Mouse (Mus musculus) heart, adult 8-10 months (tissue): Measurements from ENCODE around the gene Elob. TPM values are rescaled to one million over a fixed set of nuclear protein-coding genes. Genes with fewer than 3 reads are reported as not detected.

Experiments
- DNase-seq: peaks from one replicate; pipeline ENCODE4 v3.0.0; 2022; ENCODE audit warnings: low spot score
- total RNA-seq, 4 experiments: library from RNA; stranded (reverse); gene quantifications; 2 replicates each; pipeline ENCODE4 v1.2.4; 2022

Elob gene
- total RNA-seq = 100 to 1,000 TPM; 321 to 411 (median 362) TPM

DNA sequence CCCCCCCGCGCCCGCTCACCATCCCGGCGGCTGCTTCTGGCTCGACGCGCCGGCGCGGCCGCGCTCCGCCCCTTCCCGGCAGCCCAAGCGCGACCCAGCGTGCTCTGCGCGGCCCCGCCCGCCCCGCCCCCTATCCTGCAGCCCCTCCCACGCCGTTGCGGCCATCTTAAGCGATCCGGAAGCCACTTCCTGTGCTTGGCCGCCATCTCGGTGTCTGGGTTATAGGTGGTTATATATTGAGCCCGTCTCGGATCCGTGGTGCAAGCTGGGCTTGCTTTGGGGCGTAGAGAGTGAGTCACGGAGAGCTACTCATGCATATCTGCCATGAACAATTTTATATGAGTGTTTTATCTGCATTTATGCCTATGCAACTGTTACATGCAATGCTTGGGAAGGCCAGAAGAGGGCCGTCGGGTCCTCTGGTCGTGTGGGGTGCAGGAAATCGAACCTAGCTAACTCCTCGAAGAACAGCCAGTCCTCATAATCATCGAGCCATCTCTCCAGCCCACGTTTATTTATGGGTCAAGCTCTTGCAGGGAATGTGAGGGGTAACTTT, at the start of gene Elob:
TSS of gene Elob (minus strand) at position 73 of the 556 bp plus-strand sequence.
- peak; percentile 85 for DNase-seq

DNA sequence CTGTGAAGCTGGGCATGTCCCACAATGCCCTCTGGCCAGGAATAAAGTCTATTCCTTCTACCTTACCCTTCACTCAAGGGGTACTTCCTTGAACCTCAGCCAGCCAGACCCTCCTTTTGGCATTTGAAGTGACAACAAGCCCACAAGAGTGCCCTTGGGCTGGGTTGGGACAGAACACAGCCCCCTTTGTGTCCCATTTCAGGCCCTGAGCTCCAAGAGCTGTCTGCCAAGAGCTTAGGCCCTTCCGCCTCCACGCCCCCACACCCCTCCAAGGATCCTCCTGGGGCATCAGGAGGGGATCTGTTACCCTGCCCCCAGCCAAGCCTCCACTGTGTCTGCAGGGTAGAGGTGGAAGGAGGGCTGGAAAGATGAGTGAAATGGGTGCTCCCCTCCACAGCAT, 48.2 kb upstream of the Elob start:
- no peak for DNase-seq

DNA sequence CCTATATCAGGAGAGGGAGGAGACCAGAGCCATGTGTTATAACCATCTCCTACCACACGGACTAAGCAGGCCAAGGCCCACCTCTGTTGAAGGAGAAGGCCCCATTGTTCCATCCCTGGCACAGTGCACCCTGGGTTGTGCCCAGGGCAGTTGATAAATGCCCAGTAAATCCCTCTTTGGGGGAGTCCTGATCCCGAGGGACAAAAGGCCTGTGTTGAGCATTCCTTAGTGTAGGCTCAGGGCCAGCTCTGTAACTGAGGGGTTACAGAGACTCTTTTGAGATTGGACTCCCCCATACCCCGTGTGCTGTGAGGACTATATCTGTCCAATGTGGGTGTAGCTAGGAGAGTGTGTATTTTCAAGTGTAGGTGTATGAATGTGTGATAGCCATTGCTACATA, 47.8 kb upstream of the Elob start:
- DNase-seq = no peak

- DNase-seq = peak; percentile 40
Measured at GRCm38 (mm10) chr17:23873884-23874856, 45.2 kb upstream of the Elob start.

GRCm38 (mm10) chr17:23868513-23868912, 39.6 kb upstream of the Elob start:
- no peak for DNase-seq

DNA sequence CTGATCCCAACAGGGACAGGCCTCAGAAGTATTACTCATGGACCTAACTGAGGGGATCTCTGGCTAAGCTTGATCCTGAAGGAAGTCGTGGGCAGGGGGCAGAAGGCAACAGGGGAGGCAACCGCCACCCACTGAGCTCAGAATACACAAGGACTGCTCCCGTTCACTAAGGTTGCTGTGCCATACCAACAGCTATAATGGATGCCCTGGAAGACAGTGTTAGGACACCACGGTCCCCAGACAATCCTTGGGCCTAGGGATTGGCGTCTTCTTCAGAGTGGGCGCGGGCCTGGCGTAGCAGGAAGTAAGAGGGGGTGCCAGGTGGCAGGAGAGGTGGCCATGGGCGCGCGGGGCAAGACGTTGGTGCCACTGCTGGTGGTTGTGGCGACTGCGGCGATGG, 38.8 kb upstream of the Elob start, which contains the start of gene Prss21:
TSS of gene Prss21 (plus strand) at position 301 of the 400 bp plus-strand sequence.
- no peak for DNase-seq

DNA sequence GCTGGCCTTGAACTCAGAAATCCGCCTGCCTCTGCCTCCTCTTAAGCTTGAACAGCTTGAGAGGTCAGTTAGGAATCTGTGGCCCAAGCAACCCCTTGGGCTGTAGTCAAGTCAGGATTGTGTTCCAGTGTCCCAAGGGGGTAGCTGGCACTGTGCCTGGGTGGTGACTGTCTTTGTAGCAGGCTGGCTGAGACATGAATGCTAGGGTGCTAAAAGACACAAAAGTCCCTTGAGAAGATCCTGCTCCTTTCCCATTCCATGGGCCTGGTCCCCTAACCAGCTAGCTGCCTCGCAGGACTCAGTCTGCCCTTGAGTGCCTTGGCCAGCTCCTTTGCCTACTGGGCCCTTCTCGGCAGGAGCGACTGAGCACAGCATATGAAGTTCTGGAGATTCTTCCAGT, 34.0 kb upstream of the Elob start:
- DNase-seq = no peak

- DNase-seq = no peak
Measured at GRCm38 (mm10) chr17:23857913-23858312, 29.0 kb upstream of the Elob start.

- no peak for DNase-seq
Measured at GRCm38 (mm10) chr17:23857193-23857592, 28.3 kb upstream of the Elob start.

DNA sequence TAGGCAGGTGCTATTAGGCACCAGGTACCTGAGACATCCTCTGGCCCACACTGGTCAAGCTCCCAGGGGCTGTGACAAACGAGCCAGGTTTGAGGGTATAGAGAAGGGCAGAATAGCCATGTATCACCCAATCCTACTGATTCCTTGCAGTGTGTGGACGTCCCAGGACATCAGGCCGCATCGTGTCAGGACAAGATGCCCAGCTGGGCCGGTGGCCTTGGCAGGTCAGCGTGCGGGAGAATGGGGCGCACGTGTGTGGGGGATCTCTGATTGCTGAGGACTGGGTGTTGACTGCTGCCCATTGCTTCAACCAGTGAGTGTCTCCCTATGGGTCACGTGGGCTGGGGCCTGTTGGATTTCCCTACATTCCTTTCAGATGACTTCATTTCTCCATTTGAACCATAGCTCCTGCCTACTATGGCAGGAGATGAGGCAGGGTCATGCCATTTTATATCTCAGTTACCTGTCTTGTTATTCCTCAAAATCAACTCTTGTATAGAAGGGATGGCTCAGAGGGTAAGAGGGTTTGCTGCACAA, 25.4 kb upstream of the Elob start:
- DNase-seq = no peak

GRCm38 (mm10) chr17:23853292-23853691, 24.4 kb upstream of the Elob start:
- DNase-seq = peak; percentile 9

GRCm38 (mm10) chr17:23850853-23851749, 22.2 kb upstream of the Elob start:
- peak; percentile 39 for DNase-seq

DNA sequence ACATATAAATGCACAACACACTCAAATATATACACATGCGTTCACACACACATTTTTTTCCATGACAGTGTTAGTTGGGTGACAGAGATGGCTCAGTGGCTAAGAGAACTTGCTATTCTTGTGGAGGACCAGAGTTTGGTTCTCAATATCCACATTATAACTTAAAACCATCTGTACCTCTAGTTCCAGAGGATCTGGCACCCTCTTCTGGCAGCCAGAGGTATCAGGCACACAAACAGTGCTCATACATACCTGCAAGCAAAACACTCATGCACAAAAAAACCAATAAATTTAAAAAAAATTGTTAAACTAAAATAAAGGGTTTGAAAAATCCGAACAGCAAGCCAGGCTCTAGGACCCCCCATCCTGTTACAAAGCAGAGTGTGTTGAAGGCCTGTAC, 21.1 kb upstream of the Elob start:
- DNase-seq = no peak

GRCm38 (mm10) chr17:23843812-23844273, 14.9 kb upstream of the Elob start, which contains the start of the genes Prss32 and Prss41:
Gene Prss32 (plus strand): TSS chr17:23843855.
Gene Prss41 (minus strand): TSS chr17:23844172.
- no peak for DNase-seq

- no peak for DNase-seq
Measured at GRCm38 (mm10) chr17:23843141-23843811, 14.3 kb upstream of the Elob start.

- DNase-seq = peak; percentile 26
Measured at GRCm38 (mm10) chr17:23841145-23841544, 12.2 kb upstream of the Elob start.

DNA sequence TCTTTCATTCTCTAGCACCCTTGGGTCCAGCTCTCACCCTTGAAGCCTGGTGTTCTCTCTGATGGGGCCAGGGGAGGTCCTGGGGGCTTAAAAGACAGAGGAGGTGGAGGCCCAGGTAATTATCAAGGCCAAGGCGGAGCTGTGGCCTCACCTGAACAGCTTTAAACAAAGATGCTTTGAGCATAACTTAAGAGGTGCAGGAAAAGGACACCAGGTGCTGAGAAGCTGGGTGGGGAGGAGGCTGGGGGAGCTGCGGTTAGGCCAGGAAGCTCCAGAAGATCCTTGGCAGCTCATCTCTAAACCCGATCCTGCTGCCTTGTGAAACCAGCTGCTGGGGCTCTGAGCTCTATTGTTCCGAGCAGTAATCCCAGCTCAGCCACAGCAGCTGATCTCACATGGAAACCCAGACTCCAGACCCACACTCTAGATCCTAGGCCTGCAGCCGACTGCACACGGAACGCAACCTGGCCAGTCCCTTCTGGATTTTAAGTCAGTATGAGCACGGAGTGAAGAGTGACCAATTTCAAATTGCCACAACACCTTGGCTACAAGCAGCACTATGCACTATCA, 7.2 kb upstream of the Elob start, which contains the start of gene Prss33:
TSS of gene Prss33 (minus strand) at position 51 of the 570 bp plus-strand sequence.
- DNase-seq = no peak

GRCm38 (mm10) chr17:23831201-23831600, 2.3 kb upstream of the Elob start:
- DNase-seq = no peak

DNA sequence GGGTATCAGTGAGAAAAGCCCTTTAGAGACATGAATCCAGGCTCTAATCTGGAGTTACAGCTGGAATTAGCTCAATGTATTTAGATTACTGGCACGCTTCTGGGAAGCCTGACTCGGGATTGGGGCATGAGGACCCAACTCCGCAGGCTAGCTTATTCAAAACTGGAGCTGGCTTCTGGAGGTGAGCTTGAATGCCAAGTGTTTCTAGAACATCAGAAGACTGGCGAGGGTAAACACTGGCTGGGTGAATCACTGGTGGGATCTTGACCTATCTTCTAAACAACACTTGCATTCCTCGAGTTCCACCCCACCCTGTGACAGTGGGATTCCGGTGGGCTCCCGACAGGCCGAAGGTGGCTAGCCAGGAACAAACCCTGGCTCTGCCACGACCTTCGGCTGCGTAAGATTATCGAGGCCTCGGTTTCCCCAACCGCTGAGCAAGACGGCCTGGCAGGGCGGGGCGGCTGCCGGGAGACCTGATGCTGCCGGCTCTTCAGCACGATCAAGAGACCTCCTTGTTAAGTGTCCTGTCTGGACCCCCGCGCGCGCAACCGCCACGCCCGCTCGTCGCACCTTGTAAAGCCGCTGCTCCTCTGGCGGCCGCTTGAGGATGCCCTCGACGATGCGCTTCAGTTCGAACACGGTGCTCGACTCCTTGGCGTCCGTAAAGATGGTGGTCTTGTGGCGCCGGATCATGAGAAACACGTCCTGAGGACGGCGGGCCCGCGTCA, 500 bp downstream of the Elob start:
- peak; percentile 41 for DNase-seq

GRCm38 (mm10) chr17:23825591-23825990, 3.3 kb downstream of the Elob start:
- no peak for DNase-seq
